Mouse (Mus musculus) cortical plate, adult 2 months (tissue): Measurements from ENCODE around the gene Plcxd3.

Experiments
- CTCF ChIP-seq: fragments of 200-500 bp; IDR thresholded peaks from 2 replicates; pipeline ENCODE4 v1.5.1; 2011; ENCODE audit warnings: mild to moderate bottlenecking, control low read depth, low read length; ENCODE audit not compliant: insufficient read depth; ENCODE audit errors: extremely low read depth
- POLR2A ChIP-seq: fragments of 200-500 bp; IDR thresholded peaks from 2 replicates; pipeline ENCODE4 v1.6.1; 2011; ENCODE audit warnings: mild to moderate bottlenecking, low read length, control low read depth; ENCODE audit not compliant: insufficient read depth; ENCODE audit errors: extremely low read depth

DNA sequence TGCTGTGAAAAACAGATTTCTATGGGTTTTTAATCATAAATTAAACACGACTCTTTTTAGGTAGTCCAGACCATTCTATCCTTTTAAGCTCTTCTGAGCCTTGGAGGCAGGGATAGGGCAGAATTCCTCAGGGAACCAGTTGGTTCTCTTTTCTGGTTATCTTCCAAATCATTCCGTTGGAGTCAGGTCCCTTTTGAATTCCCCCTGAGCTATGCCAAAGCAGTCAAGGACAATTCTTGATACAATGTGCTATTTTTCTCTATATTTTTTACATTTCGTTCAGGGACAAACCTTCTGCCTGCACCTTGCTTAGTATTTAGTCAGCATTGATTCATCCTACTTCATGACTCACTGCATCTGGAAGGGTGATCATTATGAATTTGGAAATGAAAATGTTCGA lies 128.5 kb downstream of the Plcxd3 start:
- TF ChIP-seq POLR2A (no peak), CTCF (no peak)
